Mouse (Mus musculus) c-Kit-positive CD71-positive TER-119-negative erythroid progenitor cells, embryonic 14.5 days (primary cell): ENCODE data around the gene Kif14.
"Not testable (repeated sequence)": the region's sequence is repeated elsewhere in the genome, so short reads cannot be mapped to it uniquely, and the experiment has no call there.

Experiments
- DNase-seq: peaks from one replicate; pipeline ENCODE4 v3.0.0-alpha.2; 2013; ENCODE audit warnings: low read depth

Gene Kif14

DNA sequence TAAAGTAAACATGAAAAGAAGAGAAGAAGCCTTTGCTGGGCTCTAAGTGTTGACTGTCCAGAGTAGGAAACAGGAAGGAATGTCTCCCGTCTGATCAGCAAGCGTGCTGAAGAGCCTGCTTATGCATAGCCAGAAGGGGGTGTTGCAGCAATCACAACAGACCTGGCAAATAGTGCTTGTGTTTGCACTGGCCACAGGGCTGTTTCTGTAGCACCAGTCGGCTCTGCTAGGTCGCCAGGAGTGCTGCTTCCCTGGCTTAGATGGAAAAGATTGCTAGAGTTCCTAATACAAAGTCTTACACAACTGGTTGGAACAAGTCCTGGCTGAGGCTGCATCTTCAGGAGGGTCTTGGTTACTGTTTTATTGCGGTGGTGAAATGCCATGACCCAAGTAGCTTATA is 25.5 kb downstream of the Kif14 start:
- DNase-seq = no peak

DNA sequence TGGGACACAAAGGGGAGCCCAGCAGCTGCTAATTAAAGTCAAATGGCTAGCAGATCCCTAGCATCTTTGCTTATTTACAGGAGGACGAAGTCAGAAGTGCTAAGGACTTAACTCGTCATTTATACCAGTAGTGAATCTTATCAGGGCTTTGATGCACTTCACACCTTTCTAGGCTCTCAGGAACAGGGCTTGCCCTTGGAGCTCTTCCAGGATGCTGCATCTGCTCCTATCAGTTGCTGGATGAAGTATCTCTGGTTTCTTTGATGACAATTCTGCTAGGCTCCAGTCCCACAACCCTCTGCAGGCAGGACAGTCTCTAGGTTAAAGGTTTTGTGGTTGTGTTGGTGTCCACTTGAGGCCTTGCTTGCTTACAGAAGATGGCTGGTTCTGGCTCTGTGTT is 26.1 kb downstream of the Kif14 start:
- DNase-seq = no peak

DNA sequence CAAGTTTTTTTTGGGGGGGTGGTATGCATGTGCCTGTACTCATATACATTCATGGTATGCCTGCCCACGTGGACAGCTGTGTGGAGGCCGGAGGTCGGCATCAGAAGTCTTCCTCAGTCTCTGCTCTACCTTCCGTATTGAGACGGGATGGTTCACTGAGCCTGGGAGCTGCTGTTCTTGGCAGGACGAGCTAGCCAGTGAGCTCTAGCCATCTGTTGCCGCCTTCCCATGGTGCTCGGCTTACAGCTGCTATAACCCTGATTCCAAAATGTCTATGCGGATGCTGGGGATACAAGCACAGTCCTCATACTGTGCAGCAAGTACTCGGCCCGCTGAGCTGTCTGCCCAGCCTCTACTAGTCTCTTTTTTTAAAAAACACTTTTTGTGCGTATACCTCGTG is 33.2 kb downstream of the Kif14 start:
- no peak for DNase-seq

DNA sequence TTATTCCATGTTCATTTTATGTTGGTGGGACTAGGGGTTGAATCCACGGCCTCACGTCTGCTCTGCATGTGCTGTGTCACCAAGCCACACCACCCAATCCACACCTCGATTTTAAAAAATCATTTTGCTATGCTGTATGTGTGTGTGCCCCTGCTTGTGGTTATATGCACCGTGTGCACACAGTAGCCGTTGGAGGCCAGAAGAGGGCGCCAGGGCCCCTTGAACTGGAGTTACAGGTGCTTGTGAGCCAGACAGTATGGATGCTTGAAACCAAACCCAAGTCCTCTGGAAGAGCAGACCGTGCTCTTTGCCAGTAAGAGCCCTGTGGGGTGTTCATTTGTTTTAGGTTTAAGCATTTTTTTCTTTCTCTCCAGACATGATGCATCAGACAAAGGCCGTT is 36.8 kb downstream of the Kif14 start:
- no peak for DNase-seq

DNA sequence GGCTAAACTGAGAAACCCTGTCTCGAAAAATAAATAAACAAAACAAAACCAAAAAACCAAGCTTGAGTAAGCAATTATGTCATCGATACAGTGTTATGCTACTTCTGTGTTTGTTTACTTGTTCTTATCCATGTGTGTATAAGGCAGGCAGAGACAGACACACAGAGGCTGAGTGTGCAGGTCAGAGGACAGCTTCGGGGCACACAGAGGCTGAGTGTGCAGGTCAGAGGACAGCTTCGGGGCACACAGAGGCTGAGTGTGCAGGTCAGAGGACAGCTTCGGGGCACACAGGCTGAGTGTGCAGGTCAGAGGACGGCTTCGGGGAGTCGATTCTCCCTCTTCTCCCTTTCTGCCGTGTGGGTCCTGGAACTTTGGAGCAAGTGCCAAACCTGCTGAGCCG is 40.1 kb downstream of the Kif14 start:
- DNase-seq = not testable (repeated sequence)

DNA sequence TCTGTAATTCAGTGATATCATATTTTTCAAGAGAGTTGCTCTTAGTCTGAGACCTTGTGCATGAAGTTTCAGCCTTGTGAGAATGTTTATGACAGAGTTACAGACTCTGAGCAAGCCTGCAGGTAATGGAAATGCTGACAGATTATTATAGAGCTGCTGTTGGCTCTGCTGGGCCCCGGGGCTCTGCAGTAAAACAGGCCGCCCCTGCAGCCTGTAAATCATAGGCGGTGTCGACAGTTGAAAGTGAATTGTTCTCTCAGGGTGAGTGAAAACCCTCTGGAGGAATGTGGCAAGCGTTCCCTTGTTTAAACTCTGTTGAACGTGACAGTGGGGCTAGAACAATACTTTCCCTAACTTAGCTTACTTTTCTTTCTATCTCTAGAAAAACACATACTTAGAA is 46.2 kb downstream of the Kif14 start:
- no peak for DNase-seq

DNA sequence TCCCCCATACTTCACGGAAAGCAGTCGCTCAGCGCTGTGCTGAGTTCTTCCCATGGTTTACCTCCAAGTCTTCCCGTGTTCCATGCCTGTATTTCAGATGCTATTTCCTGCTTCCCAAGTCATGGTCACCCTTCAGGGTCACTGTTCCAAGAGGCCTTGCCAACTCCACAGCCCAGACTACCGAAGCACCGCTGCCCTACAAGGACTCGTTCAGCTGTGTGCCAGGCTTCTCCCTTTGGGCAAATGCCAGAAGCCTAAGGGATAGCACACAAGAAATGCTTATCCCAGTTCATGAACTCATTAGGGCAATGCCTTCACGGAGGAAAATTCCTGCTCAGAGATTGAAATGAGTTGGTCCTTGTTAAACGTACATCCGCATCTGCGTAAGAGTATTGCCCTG is 47.0 kb downstream of the Kif14 start:
- no peak for DNase-seq

DNA sequence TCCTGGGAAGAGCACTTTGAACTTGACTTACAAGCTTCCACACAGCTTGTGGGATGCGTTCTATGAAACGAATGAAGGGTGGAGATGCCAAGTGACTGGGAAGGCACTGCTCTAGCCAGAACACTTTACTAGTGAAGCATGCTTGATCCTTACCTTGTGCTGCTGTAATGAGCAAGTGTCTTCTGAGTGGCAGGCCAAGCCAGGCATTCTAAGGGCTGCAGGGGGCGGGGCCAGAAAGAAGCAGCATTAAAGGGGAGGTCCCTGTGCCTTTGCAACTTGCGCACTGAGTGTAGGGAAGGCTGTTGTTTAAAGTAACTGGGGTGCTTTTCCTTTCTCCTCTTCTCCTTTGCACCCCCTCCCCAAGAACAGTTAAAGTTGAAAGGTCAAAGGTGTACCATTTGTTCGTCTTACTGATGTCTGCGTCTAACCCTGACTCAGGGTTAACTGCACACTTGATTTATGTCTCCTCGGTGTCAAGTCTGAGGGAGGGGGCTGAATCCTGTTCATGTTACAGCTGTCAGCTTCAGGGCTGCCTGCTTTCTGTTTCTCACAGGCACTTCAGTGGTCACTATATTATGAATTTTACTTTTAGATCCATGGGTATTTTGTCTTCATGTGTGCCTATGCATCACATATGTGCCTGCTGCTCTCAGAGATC is 52.7 kb downstream of the Kif14 start:
- DNase-seq = no peak

DNA sequence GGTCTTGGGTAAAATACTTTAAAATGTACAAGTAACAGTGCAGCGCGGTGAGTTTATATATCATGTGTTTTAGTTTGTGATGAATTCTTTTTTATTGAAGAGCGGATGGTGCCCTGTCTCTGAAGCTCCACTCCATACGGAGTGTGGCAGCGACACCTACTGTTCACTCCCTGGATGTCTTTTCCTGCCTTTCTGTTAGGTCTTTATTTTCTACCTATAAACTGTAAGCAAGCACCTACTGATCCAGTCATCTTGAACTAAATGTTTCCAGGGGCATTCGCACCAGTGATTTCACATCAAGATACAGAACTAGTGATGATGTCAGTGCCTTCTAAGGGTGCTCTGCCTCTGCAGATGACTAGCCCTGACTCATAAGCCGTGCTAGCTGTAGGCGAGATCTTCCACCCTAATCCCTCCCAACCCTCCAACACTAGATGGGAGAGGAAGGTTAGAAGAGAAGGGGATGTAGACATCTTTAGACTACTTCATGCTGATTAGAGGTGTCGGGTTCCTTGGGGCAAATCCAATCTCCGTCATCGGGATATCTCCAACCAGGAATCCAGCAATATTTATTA is 55.3 kb downstream of the Kif14 start:
- DNase-seq = peak; percentile 11

DNA sequence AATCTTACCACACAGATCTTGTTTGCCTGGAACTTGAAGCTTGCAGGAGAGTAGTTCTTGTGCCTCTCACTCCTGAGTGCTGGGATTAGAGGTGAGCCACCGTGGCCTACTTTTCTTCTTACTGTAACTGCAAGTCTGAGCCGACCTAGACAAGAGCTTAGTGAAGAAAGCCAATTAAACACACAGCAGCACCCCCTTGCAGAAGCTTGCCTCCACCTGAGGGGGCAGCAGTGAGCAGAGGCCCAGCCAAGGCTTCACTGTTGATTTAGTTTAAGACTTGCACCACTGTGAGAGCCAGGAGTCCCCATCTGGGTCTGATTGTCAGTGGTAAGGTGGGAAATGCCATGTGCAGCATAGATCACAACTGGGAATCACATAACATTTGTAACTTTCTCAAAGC is 58.8 kb downstream of the Kif14 start:
- DNase-seq = peak; percentile 51

DNA sequence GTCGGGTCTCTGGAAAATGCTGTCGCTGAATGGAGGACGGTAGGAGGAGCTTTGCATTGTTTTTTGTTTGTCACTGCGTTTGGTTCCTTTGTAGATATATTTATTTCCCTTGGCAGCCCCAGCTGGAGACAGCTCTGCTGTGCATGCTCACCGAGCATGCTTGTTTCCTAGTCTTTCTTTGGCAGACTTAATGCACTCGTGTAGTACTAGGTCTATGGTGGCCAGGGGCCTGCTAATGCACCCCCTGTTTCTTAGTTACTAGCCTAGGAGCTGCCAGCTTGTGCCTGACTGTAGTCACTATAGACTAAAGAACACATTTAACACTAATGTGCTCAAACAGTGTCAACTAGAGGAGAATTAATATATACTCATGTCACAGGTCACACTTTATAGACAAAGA is 59.7 kb downstream of the Kif14 start:
- no peak for DNase-seq

DNA sequence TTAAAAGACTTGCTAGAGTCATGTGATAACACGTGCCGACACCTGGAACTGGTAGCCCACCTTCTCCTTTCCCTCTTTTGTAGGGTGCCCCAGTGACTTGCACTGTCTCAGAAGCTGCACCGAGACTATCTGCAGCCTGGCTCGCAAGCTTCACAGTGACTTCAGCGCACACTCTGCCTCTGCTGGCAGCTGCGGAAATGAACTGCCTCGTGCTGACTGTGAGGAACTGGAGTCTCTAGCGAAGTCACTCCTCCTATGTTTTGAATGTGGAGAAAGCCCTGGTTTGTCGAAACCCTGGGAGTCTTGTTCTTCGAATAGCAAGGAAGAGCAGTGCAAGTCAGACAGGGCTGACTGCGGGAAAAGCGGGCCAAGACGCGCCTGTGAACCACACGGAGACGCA is 61.0 kb downstream of the Kif14 start:
- no peak for DNase-seq

DNA sequence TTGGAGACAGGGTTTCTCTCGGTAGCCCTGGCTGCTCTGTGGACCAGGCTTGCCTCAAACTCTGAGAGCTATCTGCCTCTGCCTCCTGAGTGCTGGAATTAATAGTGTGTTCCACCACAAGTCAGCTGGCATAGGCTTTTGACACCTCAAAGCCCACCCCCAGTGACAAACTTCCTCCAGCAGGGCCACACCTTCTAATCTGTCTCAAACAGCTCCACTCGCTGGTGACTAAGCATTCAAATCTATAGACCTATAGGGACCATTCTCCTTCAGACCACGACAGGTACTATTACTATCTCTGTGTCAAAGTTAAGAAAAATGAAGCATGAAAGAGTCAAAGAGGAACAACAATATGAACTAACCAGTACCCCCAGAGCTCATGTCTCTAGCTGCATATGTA is 66.4 kb downstream of the Kif14 start:
- DNase-seq = peak; percentile 41

DNA sequence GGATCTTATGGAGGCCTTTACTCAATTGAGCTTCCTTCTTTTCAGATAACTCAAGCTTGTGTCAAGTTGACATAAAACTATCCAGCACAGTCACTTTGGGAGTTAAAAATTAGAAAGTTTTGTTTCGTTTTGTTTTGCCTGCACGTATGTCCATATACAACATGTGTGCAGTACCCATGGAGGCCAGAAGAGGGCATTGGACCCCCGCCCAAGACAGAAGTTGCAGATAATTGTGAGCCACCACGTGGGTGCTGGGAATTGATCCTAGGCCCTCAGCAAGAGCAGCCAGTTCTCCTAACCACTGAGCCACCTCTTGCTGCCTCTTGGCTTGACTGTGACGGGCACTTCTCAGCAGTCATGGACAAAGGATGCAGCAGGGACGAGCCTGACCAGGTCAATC is 70.8 kb downstream of the Kif14 start:
- DNase-seq = no peak

DNA sequence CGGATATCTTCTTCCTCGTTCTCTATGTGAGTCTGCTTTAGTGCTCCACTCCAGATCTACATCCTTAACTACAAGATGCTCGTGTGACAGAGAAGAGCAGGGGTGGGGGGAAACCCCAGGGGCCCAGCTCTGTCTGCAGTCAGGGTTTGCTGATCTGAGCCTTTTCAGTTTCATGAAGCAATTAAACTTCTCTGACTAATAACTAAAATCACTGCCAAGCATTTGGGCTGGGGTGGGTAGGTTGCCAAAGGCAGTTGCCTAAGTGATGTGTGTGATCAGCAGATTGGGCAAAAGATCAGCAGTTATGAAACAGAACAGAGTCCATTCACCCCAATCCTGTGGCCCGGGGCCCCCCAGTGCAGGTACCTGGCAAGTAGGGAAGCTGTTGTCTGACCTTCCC is 72.1 kb downstream of the Kif14 start:
- no peak for DNase-seq

DNA sequence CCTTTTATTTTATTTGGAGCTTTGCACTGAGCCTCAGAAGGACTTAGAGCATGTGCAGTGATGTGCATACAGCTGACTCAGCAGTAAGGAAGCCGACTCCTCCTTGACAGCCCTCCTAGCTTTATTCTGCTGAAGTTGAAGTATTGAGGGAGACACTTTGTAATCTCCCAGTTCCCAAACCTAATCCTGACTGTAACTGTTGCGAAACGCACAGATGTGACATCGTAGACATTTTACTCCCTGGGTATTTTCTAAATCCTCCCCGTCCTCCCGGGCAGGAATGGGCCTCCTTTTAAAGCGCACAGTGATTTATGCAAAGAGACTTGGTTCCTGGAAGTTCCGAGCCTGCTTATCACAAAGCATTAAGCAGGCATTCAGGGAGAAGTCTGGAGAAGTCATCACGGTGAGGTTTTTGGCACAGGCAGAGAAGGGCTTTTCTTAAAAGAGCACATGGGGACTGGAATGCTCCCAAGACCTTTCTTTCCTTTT is 74.3 kb downstream of the Kif14 start:
- DNase-seq = no peak

DNA sequence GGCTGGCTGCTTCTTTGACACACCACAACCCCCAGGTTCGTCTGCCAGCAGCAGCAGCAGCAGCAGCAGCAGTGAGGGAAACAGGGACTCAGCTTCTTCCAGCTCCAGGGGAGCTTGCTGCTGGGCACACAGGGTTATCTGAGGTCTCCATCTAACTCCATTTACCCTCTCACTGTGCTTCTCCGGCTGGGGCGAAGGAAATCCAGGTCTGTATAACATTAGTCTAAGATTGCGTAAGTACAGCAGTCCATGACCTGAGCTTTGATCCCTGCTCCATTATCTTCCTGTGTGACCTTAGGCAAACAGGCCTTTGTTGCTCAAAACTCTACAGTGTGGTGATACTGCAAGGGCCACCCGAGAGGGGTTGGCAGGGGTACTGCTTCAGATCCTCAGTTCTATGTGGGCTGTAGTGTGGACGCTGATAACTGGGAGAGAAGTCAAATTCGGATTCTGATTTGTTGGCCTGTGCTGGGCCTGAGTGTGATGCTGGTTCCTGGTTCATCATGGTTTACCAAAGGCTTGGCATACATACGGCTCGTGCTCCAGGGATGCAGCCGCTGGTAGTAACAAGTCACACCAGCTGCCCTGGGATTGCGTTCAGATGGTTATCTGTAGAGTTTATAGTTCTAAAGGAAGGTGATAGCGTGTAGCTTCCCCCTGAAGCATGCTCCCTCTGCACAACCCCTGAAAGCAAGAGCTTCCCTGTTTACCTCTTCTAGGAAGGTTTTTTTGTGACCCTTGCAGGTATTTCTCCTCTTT is 75.7 kb downstream of the Kif14 start:
- no peak for DNase-seq

DNA sequence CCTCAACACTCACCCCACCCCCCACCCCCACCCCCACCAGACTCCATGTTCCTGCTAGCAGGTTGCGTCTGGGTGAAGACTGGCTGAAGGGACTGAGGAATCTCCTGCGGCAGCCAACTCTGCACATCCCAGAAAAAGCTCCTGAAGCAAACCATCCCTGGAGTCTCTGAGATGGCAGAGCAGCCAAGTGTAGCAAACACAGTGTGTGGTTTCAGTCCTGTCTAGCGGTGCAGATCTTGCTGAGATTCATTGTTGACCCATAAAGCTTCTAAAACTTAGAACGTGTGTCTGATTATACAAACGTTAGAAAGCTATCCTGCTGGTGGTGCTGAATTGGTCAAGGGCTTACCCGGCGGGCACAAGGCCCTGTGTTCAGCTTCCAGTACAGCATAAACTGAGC is 77.8 kb downstream of the Kif14 start:
- DNase-seq = no peak

DNA sequence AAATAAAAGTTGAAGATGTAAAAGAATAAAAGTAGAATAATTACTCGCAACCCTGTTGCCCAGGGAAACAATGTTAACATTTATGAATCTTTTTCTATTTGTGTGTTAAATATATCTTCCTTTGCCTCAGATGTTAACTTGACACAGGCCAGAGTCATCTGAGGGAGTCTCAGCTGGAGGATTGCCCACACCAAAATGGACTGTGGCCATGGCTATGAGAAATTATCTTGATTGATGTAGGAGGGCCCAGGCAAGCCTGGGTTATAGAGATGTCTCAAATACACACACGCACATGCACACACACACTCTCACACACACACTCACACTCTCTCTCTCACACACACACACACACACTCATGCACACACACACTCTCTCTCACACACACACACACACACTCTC is 80.9 kb downstream of the Kif14 start:
- no peak for DNase-seq

DNA sequence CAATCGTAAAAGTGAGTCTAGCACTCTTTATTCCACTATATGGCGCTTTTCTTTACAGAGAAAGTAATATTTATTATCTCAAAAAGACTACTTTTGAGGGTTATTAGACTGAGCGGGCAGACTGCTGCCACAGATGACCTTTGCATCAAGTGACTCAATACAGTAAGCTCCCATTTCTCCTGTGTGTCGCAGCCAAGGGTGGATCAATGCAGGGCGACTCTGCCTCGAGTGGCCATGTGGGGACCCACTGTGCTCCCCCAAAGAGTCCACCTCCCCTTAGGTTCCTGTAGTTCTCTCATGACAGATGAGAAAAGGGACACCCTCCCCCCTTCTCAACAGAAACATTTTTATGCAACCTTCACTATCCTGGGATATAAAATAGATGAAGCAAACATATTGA is 84.1 kb downstream of the Kif14 start:
- no peak for DNase-seq

DNA sequence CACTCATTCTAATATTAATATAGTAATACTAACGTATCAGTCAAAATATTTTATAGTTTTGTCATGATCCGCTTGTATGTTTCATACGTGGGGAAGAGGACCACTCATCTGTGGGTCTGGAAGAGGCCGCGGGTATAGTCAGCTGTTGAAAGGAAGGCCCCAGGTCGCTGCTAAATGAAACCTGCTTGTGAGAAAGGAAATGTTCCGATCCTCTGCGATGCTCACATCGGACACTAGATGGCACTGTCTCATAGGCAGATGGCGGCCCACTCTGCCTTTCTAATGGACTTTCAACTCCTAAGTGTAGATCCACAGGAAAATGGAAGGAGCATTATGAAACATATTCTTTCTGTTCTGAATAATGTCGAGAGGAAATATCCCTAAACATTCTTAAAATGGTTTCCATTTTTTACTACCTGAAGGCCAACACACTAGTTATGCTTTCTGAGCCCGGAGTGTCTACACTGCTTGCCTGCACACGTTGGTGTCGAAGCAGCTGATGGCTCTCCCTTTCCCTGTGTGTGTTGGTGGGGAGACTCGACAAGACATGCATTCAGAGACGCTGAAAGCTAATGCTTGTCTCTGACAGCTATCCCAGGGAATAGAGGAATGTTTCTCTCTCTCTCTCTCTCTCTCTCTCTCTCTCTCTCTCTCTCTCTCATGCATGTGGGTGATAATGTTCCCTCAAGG is 84.9 kb downstream of the Kif14 start:
- DNase-seq = peak; percentile 56

DNA sequence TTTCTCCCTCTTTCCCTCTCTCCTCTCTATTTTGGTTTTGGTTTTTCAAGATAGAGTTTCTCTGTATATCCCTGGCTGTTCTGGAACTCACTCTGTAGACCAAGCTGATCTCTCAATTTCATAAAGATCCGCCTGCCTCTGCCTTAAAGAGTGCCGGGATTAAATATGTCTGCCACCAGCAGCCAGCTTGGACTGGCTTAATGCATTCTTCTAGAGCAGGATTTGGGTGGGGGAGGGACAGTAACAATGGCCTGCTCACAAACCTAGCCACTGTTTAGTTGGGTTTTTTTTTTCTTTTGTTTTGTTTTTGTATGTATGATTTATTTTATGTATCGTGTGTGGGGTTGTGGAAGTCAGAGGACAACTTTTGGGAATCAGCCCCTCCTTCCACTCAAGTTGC is 88.5 kb downstream of the Kif14 start:
- no peak for DNase-seq

DNA sequence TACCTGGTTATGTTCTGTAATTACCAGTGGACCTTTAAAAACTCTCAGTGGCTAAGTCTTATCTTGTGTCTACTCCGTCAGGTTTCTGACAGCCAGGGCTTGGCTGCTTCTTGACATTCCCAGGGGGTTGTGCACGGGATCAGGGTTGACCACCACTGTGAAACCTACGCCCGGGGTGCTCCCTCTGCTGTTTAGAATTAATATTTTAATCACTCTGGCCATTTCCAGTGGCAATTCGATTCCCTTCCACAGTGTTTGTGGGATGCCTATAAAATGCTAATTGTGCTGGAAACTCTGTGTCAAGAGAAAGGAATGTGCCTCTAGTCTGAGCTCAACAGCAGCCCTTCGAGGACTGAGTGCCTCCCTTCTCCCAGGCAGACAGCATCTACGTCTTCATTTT is 89.7 kb downstream of the Kif14 start:
- no peak for DNase-seq
